Mouse (Mus musculus): Measurements from ENCODE around the gene Zfp280b. TPM values are rescaled to one million over a fixed set of nuclear protein-coding genes. Genes with fewer than 3 reads are reported as not detected.
"Not testable (repeated sequence)": the region's sequence is repeated elsewhere in the genome, so short reads cannot be mapped to it uniquely, and the experiment has no call there.

Gene Zfp280b
- polyA plus RNA-seq, 1 experiment from 2014 or later: 43.7 TPM

DNA sequence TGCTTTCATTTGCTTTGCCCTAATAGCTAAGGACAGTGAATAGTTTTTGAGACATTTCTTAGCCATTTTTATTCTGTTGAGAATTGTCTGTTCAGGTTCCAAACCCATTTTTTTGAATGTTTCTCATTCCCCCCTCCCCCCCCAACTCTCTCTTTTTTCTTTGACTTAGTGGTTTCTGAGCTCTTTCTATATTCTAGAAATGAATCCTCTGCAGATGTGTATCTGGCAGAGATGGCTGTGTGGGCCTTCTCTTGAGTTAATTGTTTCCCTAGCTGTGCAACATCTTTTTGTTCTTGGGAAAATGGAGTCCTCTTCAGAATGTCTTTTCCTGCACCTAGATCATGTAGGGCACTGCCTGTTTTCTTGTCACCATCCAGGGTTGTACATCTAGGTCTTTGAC lies 2.8 kb downstream of the Zfp280b start:
- no peak overlapping the region for H3K27ac ChIP-seq
- peaks cover 60% of the 10 kb centered on the region for H3K36me3 ChIP-seq
- H3K9me3 ChIP-seq (replicated peaks): no peaks in the 10 kb centered on the region
- no peak overlapping the region for H3K4me3 ChIP-seq
- DNase-seq (ENCODE audit: low spot score): peak; percentile 9
- no peaks in the 10 kb centered on the region for H3K27me3 ChIP-seq (ENCODE audit: low read depth, poor library complexity, severe bottlenecking)
- H3K4me1 ChIP-seq: peaks cover 12% of the 10 kb centered on the region; the same call in 1 of the 2 replicates

DNA sequence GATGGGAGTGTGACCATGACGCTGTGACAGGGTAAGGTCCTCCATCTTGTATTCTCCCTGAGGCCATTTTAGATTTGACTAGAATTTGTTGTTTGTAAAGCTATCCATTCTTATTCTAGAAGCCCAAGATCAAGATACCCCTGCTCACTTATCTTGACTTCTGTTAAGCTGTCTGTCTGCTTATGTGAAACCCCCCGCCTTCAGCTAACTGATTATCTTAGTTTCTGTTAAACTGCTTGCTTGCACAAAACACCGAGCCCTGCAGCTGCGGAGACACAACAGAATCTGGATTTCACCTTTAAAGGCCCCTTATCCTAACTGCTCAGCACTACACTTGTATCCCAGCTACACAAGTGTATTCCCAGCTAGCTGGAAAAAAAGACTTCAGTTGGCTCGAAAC lies 4.5 kb downstream of the Zfp280b start:
- 97% methylated on average over 5 of the region's 5 CpGs for WGBS
- Histone ChIP-seq H3K9me3 (replicated peaks) (no peaks in the 10 kb centered on the region), H3K4me3 (no peak overlapping the region), H3K36me3 (peaks cover 75% of the 10 kb centered on the region), H3K27me3 (ENCODE audit: low read depth, poor library complexity, severe bottlenecking) (no peaks in the 10 kb centered on the region), H3K4me1 (peaks cover 12% of the 10 kb centered on the region; the same call in 1 of the 2 replicates), H3K27ac (no peak overlapping the region)
- peak; percentile 11 for DNase-seq (ENCODE audit: low spot score)

DNA sequence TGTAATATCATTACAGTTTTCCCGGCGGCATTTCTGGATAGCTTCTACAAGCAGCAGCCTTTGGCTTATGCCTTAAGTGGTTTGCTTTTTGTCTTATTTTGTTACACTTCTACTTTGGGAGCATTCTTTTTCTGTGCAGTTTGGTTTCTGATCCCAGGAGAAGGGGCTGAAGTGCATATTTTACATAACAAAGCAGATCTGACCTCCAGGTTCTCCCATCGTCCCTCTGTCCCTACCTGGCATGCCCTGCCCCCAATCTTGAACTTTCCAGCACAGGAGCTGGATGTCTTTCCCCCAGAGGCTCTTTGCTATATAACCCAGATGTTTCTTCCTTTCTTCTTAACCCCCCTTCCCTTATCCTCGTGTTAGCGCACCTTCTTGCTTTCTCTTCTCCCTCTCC lies 12.9 kb downstream of the Zfp280b start:
- H3K9me3 ChIP-seq (replicated peaks): no peaks in the 10 kb centered on the region
- no peaks in the 10 kb centered on the region for H3K27me3 ChIP-seq (ENCODE audit: low read depth, poor library complexity, severe bottlenecking)
- H3K4me1 ChIP-seq: peaks cover 8% of the 10 kb centered on the region; the same call in 1 of the 2 replicates
- no peak overlapping the region for H3K4me3 ChIP-seq
- no peak for DNase-seq (ENCODE audit: low spot score)
- H3K27ac ChIP-seq: no peak overlapping the region
- H3K36me3 ChIP-seq: peaks cover 39% of the 10 kb centered on the region
- 57% methylated on average over 5 of the region's 5 CpGs for WGBS

DNA sequence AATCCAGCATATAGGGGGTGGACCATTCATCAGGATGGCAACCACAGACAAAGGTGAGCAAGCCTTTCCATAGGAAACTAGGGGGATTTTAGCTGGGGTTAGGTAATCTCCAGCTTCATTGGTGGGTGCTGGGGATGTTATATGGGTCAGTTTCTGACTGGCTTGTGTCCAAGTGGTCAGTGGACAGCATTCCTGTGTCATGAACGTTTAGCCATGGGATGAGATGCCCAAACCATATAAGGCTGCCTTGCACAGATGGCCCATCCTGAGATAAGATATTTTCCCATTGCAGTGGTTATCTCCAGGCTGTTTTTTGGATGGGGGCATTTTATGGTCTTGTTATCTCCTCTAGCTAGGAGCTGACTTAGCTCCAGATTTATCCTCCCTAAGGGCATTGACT lies 14.3 kb downstream of the Zfp280b start:
- DNase-seq (ENCODE audit: low spot score): no peak
- Histone ChIP-seq H3K4me3 (no peak overlapping the region), H3K4me1 (peaks cover 8% of the 10 kb centered on the region; the same call in 1 of the 2 replicates), H3K27me3 (ENCODE audit: low read depth, poor library complexity, severe bottlenecking) (no peaks in the 10 kb centered on the region), H3K36me3 (peaks cover 25% of the 10 kb centered on the region), H3K9me3 (replicated peaks) (no peaks in the 10 kb centered on the region), H3K27ac (no peak overlapping the region)
- 57% methylated on average over 1 of the region's 1 CpGs for WGBS

DNA sequence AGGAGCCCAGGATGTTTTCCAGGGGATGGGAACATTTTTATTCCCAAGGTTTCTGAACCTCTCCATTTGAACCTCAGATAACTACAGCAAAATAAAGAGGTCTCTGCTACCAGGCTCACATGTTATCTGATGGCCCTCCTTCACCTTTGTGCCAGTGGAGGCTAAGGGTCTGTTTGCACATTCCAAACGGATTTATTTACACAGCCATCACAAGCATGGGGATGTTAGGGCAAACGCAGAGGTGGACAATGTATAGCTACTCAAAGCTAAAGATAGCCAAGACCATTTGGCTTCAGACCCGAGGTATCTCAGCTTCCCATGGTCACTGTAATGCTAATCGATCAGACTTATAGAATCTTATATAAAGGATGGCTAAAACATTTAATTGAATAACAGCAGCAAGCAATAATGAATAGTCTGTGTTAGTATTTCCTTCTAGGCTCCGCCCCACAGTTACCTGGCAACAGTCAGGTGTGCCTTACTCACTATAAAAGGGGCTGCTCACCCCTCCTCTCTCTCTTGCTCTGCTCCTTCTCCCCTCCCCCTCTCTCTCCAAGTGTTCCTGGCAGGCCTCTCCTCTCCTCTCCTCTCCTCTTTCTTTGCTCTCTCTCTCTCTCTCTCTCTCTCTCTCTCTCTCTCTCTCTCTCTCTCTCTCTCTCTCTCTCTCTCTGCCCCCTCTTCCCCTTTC lies 14.9 kb downstream of the Zfp280b start:
- H3K27me3 ChIP-seq (ENCODE audit: low read depth, poor library complexity, severe bottlenecking): no peaks in the 10 kb centered on the region
- 52% methylated on average over 5 of the region's 5 CpGs for WGBS
- H3K4me1 ChIP-seq: peaks cover 8% of the 10 kb centered on the region; the same call in 1 of the 2 replicates
- DNase-seq (ENCODE audit: low spot score): no peak
- no peaks in the 10 kb centered on the region for H3K9me3 ChIP-seq (replicated peaks)
- H3K36me3 ChIP-seq: peaks cover 21% of the 10 kb centered on the region
- no peak overlapping the region for H3K4me3 ChIP-seq
- H3K27ac ChIP-seq: no peak overlapping the region

DNA sequence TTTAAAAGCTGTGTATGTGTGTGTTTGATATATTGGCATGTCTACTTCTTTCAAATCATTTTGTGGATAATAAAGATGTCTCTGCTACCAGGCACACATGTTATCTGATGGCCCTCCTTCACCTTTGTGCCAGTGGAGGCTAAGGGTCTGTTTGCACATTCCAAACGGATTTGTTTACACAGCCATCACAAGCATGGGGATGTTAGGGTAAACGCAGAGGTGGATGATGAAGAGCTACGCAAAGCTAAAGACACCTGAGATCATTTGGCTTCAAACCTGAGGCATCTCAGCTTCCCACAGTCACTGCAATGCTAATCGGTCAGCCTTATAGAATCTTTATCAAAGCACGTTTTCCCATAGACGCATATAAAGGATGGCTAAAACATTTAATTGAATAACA lies 16.5 kb downstream of the Zfp280b start:
- WGBS: 46% methylated on average over 6 of the region's 6 CpGs
- DNase-seq (ENCODE audit: low spot score): no peak
- Histone ChIP-seq H3K4me3 (no peak overlapping the region), H3K27ac (no peak overlapping the region), H3K4me1 (peaks cover 8% of the 10 kb centered on the region; the same call in 1 of the 2 replicates), H3K36me3 (peaks cover 6% of the 10 kb centered on the region), H3K9me3 (replicated peaks) (no peaks in the 10 kb centered on the region), H3K27me3 (ENCODE audit: low read depth, poor library complexity, severe bottlenecking) (no peaks in the 10 kb centered on the region)

DNA sequence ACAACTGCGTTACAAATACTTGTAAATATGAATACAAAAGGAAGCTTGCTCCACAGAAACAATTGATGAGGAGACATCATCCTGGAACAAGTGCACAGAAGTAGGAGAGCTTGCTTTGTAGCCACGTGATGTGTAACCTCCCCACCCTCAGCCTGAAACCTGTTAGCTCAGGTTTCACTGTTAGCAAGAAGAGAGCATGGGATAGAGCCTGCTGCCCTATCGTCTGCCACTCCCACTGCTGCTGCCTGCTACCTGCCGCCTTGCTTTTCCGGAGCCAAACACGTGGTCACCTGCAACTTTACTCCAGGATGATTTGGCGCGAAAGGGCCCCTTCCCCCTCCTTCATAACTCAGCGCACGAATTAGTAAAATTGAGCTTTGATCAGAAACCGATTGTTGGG lies 19.4 kb downstream of the Zfp280b start:
- Histone ChIP-seq H3K36me3 (no peaks in the 10 kb centered on the region), H3K27ac (no peak overlapping the region), H3K4me1 (no peaks in the 10 kb centered on the region), H3K4me3 (no peak overlapping the region), H3K27me3 (ENCODE audit: low read depth, poor library complexity, severe bottlenecking) (no peaks in the 10 kb centered on the region), H3K9me3 (replicated peaks) (no peaks in the 10 kb centered on the region)
- DNase-seq (ENCODE audit: low spot score): no peak
- WGBS: 77% methylated on average over 11 of the region's 11 CpGs

DNA sequence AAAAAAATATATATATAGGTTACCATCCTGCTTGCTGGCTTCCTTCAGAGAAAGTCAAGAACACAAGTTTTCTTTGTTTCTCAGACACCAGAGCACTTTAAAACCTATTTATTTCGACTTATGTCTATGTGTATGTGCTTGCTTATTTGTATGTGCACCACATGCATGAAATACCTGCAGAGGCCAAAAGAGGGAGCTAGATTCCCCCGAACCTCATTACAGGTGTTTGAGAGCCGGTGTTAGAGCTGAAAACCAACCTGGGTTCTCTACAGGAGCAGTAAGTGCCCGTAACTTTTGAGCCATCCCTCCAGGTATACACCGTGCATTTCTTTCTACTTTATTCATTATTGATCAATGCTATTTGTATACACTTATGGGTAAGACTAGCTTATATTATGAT lies 30.0 kb downstream of the Zfp280b start:
- Histone ChIP-seq H3K9me3 (replicated peaks) (no peaks in the 10 kb centered on the region), H3K4me3 (no peak overlapping the region), H3K36me3 (no peaks in the 10 kb centered on the region), H3K4me1 (peaks cover 3% of the 10 kb centered on the region; the same call in 1 of the 2 replicates), H3K27me3 (ENCODE audit: low read depth, poor library complexity, severe bottlenecking) (no peaks in the 10 kb centered on the region), H3K27ac (no peak overlapping the region)
- DNase-seq (ENCODE audit: low spot score): no peak
- 89% methylated on average over 5 of the region's 5 CpGs for WGBS

DNA sequence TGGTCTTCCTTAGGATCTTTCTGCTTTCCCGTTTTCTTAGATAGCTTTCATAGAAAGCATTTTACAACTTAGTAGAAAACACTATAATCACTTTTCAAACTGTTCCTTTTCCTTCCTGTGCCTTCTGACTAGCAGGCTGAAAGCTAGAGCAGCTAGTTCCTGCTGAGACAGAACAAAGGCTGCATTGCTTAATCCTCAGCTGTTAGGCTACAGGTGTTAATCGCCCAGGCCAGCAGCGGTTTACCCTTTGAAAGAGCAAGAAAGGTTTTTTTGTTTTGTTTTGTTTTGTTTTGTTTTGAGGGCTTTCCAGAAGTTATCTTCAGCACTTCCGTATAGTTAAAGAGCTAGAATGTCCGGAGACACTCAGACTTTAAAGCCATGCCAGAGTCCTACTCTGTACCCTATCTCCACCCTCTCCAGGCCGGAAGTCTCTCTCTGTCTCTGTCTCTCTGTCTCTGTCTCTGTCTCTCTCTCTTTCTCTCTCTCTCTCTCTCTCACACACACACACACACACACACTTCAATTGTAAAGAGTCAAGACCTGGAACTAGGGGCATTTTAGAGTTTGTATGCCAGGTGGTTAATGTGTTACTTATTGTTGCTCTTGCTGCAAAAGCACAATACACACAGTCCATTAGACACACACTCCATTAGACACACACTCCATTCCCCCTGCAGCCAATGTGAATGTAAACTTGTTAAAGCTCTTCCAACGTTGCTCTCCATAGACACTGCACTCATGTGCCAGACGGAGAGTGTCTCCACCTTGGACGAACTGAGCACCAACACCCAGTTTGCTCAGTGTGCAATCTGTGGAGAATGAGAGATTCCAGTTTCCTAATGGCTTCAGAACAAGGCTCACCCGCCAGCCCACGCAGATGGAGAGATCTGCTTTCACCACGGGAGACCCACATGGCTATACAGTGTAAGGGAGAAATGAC lies 35.5 kb downstream of the Zfp280b start:
- Histone ChIP-seq H3K4me1 (peaks cover 9% of the 10 kb centered on the region), H3K4me3 (no peak overlapping the region), H3K27me3 (ENCODE audit: low read depth, poor library complexity, severe bottlenecking) (no peaks in the 10 kb centered on the region), H3K36me3 (no peaks in the 10 kb centered on the region), H3K27ac (peak overlapping the region; percentile 44; the same call in 1 of the 2 replicates), H3K9me3 (replicated peaks) (no peaks in the 10 kb centered on the region)
- WGBS: 41% methylated on average over 12 of the region's 12 CpGs
- no peak for DNase-seq (ENCODE audit: low spot score)

DNA sequence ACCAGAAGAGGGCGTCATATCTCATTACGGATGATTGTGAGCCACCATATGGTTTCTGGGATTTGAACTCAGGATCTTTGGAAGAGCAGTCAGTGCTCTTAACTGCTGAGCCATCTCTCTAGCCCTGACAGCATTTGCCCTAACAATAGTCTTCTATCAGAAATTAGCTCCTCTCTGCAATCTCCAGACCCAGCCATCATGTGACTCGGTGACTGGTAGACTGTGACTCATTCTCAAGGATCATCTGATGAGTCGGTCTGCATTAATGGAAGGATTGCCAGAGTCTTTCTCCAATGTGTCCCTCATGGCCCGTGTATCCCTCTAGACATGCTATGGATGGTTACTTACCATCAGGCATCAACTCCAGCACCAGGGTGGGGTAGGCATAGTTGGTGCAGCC lies 39.6 kb downstream of the Zfp280b start:
- H3K27me3 ChIP-seq (ENCODE audit: low read depth, poor library complexity, severe bottlenecking); H3K4me1 ChIP-seq; H3K9me3 ChIP-seq (replicated peaks); DNase-seq (ENCODE audit: low spot score); H3K4me3 ChIP-seq; H3K27ac ChIP-seq; H3K36me3 ChIP-seq: not testable (repeated sequence)
- WGBS: 93% methylated on average over 5 of the region's 5 CpGs

DNA sequence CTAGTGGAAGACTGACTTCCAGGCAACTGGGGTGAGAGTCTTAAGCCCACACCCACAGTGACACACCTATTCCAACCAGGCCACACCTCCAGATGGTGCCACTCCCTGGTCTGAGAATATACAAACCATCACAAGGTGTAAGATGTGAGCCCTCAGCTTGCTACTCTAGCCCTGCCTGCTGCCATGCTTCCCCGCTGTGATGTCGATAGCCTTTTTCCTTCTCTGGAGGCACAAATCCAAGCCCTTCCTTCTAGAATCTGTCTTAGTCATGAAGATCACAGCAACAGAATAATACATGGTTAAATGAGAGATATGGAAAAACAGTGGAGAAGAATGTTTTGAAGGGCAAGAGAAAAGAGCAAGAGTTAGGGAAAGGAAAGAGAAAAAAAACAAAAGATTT lies 44.6 kb downstream of the Zfp280b start:
- 93% methylated on average over 2 of the region's 2 CpGs for WGBS
- DNase-seq (ENCODE audit: low spot score); H3K9me3 ChIP-seq (replicated peaks); H3K27me3 ChIP-seq (ENCODE audit: low read depth, poor library complexity, severe bottlenecking); H3K27ac ChIP-seq; H3K36me3 ChIP-seq; H3K4me1 ChIP-seq; H3K4me3 ChIP-seq: not testable (repeated sequence)
